Mouse (Mus musculus) liver, embryonic 12.5 days (tissue): ENCODE measurements around the gene Hmbs. TPM values are rescaled to one million over a fixed set of nuclear protein-coding genes. Genes with fewer than 3 reads are reported as not detected.

Experiments used
- ATAC-seq: fragments of 200-750 bp; cut with Nextera tagmentation; 2 replicates; pipeline ENCODE4 v1.8.0; 2017; ENCODE audit warnings: moderate number of reproducible peaks, mild to moderate bottlenecking, moderate library complexity
- H3K27ac ChIP-seq: fragments of 300-500 bp; sonication (generic); 2 replicates; pipeline ENCODE4 v1.5.1; 2016; ENCODE audit warnings: mild to moderate bottlenecking
- H3K27me3 ChIP-seq: fragments of 300-500 bp; sonication (generic); replicated peaks from 2 replicates; pipeline ENCODE4 v1.6.1; 2016; ENCODE audit warnings: mild to moderate bottlenecking, moderate library complexity
- H3K36me3 ChIP-seq: fragments of 300-500 bp; sonication (generic); 2 replicates; pipeline ENCODE4 v1.6.1; 2016; ENCODE audit warnings: mild to moderate bottlenecking, moderate library complexity
- H3K4me1 ChIP-seq: fragments of 300-500 bp; sonication (generic); 2 replicates; pipeline ENCODE4 v1.6.1; 2016
- H3K4me2 ChIP-seq: fragments of 300-500 bp; sonication (generic); 2 replicates; pipeline ENCODE4 v1.6.1; 2016; ENCODE audit warnings: mild to moderate bottlenecking, moderate library complexity
- H3K4me3 ChIP-seq: fragments of 300-500 bp; sonication (generic); 2 replicates; pipeline ENCODE4 v1.5.1; 2016; ENCODE audit warnings: mild to moderate bottlenecking, moderate library complexity
- H3K9ac ChIP-seq: fragments of 300-500 bp; sonication (generic); 2 replicates; pipeline ENCODE4 v1.6.1; 2016; ENCODE audit warnings: mild to moderate bottlenecking, moderate library complexity
- H3K9me3 ChIP-seq: fragments of 300-500 bp; sonication (generic); replicated peaks from 2 replicates; pipeline ENCODE4 v1.6.1; 2016; ENCODE audit warnings: mild to moderate bottlenecking, moderate library complexity
- WGBS: fragments of 180-500 bp; shearing (Covaris S2); methylation state at CpG from one replicate; pipeline ENCODE4 v1.1.7; 2016; ENCODE audit not compliant: insufficient replicate concordance; 5-methylcytosine and 5-hydroxymethylcytosine counted together
- polyA plus RNA-seq: library from polyadenylated mRNA; unstranded; fragments of >200 nt; fragmentation: Nextera tagmentation; extraction: Ambion mirVana; gene quantifications from 2 replicates; pipeline ENCODE4 v1.2.1, GENCODE M21; 2016

Gene Hmbs
- polyA plus RNA-seq, 1 experiment from 2014 or later, result 1,354 TPM

DNA sequence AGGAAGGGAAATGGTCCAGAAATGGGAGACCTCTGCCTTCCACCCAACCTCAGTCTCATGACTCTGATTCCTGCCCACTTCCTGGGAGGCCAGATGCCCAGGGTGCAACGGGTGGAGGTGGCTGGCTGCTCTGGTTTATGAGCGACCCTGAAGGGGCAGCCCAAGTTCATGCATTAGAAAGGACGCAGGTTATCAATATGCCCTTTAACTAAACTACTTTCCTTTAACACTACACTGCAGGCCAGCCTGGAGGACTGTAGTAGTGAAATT is 25.3 kb downstream of the Hmbs start:
- Histone ChIP-seq H3K4me2 (peak overlapping the region; percentile 90), H3K27ac (peak overlapping the region; percentile 18; the same call in 1 of the 2 replicates), H3K27me3 (no peaks in the 10 kb centered on the region), H3K4me3 (peak overlapping the region; percentile 97), H3K4me1 (peaks cover 48% of the 10 kb centered on the region), H3K9me3 (no peaks in the 10 kb centered on the region), H3K9ac (peak overlapping the region; percentile 98), H3K36me3 (peaks cover 34% of the 10 kb centered on the region)
- 29% methylated on average over 3 of the region's 3 CpGs for WGBS
- no peak for ATAC-seq

GRCm38 (mm10) chr9:44318076-44318825 is 25.8 kb downstream of the Hmbs start:
- no peak for ATAC-seq
- no peaks in the 10 kb centered on the region for H3K9me3 ChIP-seq
- WGBS, result 61% methylated on average over 5 of the region's 5 CpGs
- H3K4me2 ChIP-seq, result peak overlapping the region; percentile 90
- H3K4me1 ChIP-seq, result peaks cover 48% of the 10 kb centered on the region
- peak overlapping the region; percentile 98 for H3K9ac ChIP-seq
- H3K4me3 ChIP-seq, result peak overlapping the region; percentile 97
- no peaks in the 10 kb centered on the region for H3K27me3 ChIP-seq
- H3K36me3 ChIP-seq, result peaks cover 39% of the 10 kb centered on the region
- H3K27ac ChIP-seq, result peak overlapping the region; percentile 18; the same call in 1 of the 2 replicates

- ATAC-seq, result no peak
- Histone ChIP-seq H3K4me3 (peak overlapping the region; percentile 97; the same call in 1 of the 2 replicates), H3K9me3 (no peaks in the 10 kb centered on the region), H3K4me2 (peak overlapping the region; percentile 90), H3K9ac (peak overlapping the region; percentile 98; the same call in 1 of the 2 replicates), H3K27me3 (no peaks in the 10 kb centered on the region), H3K4me1 (peaks cover 48% of the 10 kb centered on the region), H3K27ac (no peak overlapping the region), H3K36me3 (peaks cover 47% of the 10 kb centered on the region)
- 78% methylated on average over 4 of the region's 4 CpGs for WGBS
Observed at GRCm38 (mm10) chr9:44317452-44317851, 26.6 kb downstream of the Hmbs start.

DNA sequence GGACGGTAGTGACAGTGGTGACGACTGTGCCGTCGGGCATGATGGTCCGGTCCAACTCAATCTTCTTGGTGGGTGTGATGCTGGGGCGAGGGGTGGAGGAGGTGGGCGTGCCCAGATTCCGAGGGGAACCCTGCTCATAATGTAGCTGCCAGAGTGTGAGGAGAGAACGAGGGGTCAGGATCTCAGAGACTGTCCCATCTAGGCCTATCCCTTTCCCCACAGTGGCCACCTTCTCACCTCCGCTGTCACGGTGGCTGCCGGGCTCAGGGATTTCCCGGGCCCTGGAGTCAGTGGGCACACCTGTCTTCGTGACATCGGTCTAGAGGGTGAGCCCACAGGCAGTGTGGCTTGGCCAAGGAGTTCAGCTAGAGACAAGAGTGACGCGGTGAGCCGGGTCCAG is 29.1 kb downstream of the Hmbs start:
- Histone ChIP-seq H3K27ac (no peak overlapping the region), H3K36me3 (peaks cover 71% of the 10 kb centered on the region), H3K4me2 (no peak overlapping the region), H3K4me3 (no peak overlapping the region), H3K27me3 (no peaks in the 10 kb centered on the region), H3K4me1 (peaks cover 52% of the 10 kb centered on the region), H3K9ac (no peak overlapping the region), H3K9me3 (no peaks in the 10 kb centered on the region)
- 96% methylated on average over 18 of the region's 18 CpGs for WGBS
- ATAC-seq, result no peak

GRCm38 (mm10) chr9:44314257-44314547 is 29.8 kb downstream of the Hmbs start:
- H3K27me3 ChIP-seq, result no peaks in the 10 kb centered on the region
- H3K36me3 ChIP-seq, result peaks cover 71% of the 10 kb centered on the region
- ATAC-seq, result no peak
- peaks cover 55% of the 10 kb centered on the region for H3K4me1 ChIP-seq
- H3K9ac ChIP-seq, result no peak overlapping the region
- 77% methylated on average over 4 of the region's 4 CpGs for WGBS
- no peak overlapping the region for H3K27ac ChIP-seq
- H3K4me3 ChIP-seq, result no peak overlapping the region
- H3K9me3 ChIP-seq, result no peaks in the 10 kb centered on the region
- H3K4me2 ChIP-seq, result no peak overlapping the region

- no peak overlapping the region for H3K4me2 ChIP-seq
- no peaks in the 10 kb centered on the region for H3K9me3 ChIP-seq
- no peak overlapping the region for H3K27ac ChIP-seq
- H3K36me3 ChIP-seq, result peaks cover 71% of the 10 kb centered on the region
- 81% methylated on average over 19 of the region's 19 CpGs for WGBS
- H3K4me1 ChIP-seq, result peaks cover 49% of the 10 kb centered on the region
- no peaks in the 10 kb centered on the region for H3K27me3 ChIP-seq
- ATAC-seq, result no peak
- H3K9ac ChIP-seq, result no peak overlapping the region
- no peak overlapping the region for H3K4me3 ChIP-seq
Observed at GRCm38 (mm10) chr9:44313476-44314256, 30.4 kb downstream of the Hmbs start.

DNA sequence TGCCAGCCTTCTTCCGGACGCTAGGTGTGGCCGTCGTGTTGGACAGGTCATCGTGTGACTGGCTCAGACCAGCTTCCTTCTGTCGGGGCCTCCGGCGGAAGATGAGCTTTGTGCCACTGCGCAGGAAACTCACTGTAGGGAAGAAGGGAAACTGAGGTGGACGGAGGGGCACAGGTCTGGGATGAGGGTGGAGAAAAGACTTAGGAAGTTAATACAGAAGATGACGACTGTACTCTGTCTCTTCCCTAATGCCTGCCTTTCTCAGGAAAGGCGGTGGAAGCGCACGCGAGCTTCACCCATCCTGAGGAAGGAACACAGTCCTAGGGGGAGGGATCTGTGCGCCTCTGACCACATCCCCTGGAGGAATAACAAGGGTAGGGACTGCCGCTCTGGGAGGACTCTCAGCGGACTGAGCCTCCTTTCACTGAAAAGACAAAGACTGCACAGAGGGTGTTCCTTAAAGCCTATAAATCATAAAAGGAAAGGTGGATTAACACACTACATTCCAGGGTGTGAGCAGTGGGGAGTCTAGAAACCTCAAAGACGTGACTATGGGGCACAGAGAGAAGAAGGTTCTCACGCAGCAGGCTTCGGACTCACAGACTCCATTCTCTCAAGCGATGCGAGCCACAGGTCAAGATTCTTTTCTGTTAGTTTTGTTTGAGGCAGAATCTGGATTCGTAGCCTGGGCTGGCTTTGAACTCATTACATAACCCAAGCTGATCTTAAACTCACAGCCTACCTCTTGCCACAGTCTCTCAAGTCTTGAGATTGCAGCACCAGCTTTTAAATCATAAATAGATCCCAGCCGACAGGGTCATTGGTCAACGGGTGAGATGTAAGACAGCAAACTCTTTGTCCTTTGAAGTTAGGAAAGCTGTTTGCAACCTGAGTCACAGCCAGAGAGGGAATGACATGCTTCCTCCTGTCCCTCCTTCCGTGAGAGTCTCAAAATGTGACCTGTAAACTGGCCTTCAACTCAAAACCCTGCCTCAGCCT is 32.6 kb downstream of the Hmbs start:
- Histone ChIP-seq H3K4me3 (0 out of 2 replicates have a peak overlapping the region, but pooled peaks have one; percentile 10), H3K27me3 (no peaks in the 10 kb centered on the region), H3K9ac (0 out of 2 replicates have a peak overlapping the region, but pooled peaks have one; percentile 18), H3K4me1 (peaks cover 35% of the 10 kb centered on the region), H3K27ac (peak overlapping the region; percentile 32; the same call in 1 of the 2 replicates), H3K9me3 (no peaks in the 10 kb centered on the region), H3K36me3 (peaks cover 64% of the 10 kb centered on the region), H3K4me2 (peak overlapping the region; percentile 40)
- WGBS, result 42% methylated on average over 27 of the region's 27 CpGs
- ATAC-seq, result no peak

DNA sequence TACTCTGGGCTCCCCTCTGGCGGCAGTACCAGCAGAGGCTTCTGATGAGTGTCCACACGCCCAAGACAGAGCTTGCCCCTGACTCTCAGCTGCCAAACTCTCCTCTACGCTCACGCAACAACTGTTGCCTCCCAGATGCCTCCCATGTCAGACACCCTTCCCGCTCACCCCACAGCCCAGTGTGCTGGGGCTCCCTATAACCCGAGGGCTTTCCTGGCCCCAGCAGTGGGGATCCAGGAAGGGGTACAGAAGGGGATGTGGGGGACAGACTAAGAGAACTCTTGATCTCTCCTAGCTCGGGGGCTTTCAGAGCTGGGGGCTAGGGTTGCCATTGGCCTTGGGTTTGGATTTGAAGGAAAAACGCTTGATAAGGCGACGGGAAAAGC is 33.3 kb downstream of the Hmbs start:
- Histone ChIP-seq H3K36me3 (peaks cover 57% of the 10 kb centered on the region), H3K27me3 (no peaks in the 10 kb centered on the region), H3K9ac (0 out of 2 replicates have a peak overlapping the region, but pooled peaks have one; percentile 18), H3K4me3 (0 out of 2 replicates have a peak overlapping the region, but pooled peaks have one; percentile 10), H3K4me1 (peaks cover 38% of the 10 kb centered on the region), H3K4me2 (peak overlapping the region; percentile 40), H3K27ac (peak overlapping the region; percentile 32; the same call in 1 of the 2 replicates), H3K9me3 (no peaks in the 10 kb centered on the region)
- ATAC-seq, result no peak
- 58% methylated on average over 10 of the region's 10 CpGs for WGBS

DNA sequence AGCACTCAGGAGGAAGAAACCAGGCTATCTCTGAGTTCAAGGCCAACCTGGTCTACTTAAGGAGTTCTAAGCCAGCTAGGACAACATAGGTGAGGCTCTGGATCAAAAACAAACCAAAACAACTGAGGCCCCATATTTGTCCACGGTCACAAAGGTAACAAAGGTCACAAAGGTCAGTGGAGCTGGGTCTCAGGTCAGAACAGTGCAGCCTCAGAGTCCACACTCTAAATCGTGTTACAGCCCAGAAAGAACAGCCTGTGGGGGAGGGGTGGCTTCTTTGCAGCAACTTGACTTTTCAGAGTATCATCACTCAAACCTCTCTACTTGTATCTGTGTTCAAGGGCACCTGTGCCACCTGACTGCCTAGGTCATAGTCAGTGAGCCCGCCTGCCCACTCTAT is 34.3 kb downstream of the Hmbs start:
- ATAC-seq, result no peak
- WGBS, result 56% methylated on average over 3 of the region's 3 CpGs
- H3K36me3 ChIP-seq, result peaks cover 47% of the 10 kb centered on the region

GRCm38 (mm10) chr9:44307248-44307647 is 36.8 kb downstream of the Hmbs start:
- Histone ChIP-seq H3K4me3 (no peak overlapping the region), H3K4me1 (peaks cover 50% of the 10 kb centered on the region), H3K9ac (no peak overlapping the region), H3K9me3 (no peaks in the 10 kb centered on the region), H3K27me3 (no peaks in the 10 kb centered on the region), H3K27ac (no peak overlapping the region), H3K4me2 (no peak overlapping the region), H3K36me3 (peaks cover 38% of the 10 kb centered on the region)
- WGBS, result 73% methylated on average over 2 of the region's 2 CpGs
- ATAC-seq, result no peak

More for the DNA sequence above, 34.3 kb downstream of the Hmbs start:
- Histone ChIP-seq H3K9ac (0 out of 2 replicates have a peak overlapping the region, but pooled peaks have one; percentile 8), H3K9me3 (no peaks in the 10 kb centered on the region), H3K27me3 (no peaks in the 10 kb centered on the region), H3K27ac (no peak overlapping the region), H3K4me1 (peaks cover 40% of the 10 kb centered on the region), H3K4me3 (no peak overlapping the region), H3K4me2 (no peak overlapping the region)

GRCm38 (mm10) chr9:44306532-44306931 is 37.5 kb downstream of the Hmbs start:
- no peak for ATAC-seq
- 87% methylated on average over 6 of the region's 6 CpGs for WGBS
- 0 out of 2 replicates have a peak overlapping the region, but pooled peaks have one; percentile 55 for H3K27ac ChIP-seq
- H3K36me3 ChIP-seq, result peaks cover 38% of the 10 kb centered on the region
- no peaks in the 10 kb centered on the region for H3K27me3 ChIP-seq
- H3K4me1 ChIP-seq, result peaks cover 46% of the 10 kb centered on the region
- peak overlapping the region; percentile 88 for H3K4me2 ChIP-seq
- no peak overlapping the region for H3K4me3 ChIP-seq
- no peak overlapping the region for H3K9ac ChIP-seq
- H3K9me3 ChIP-seq, result no peaks in the 10 kb centered on the region
